Mouse (Mus musculus) hindbrain, postnatal 0 days (tissue): Measurements from ENCODE around the gene Cnp. TPM values are rescaled to one million over a fixed set of nuclear protein-coding genes. Genes with fewer than 3 reads are reported as not detected.
A peak's percentile ranks its signal among the peaks of the same experiment; 100 is the strongest.
"Not testable (repeated sequence)": the region's sequence is repeated elsewhere in the genome, so short reads cannot be mapped to it uniquely, and the experiment has no call there.

Experiments used
- ATAC-seq: fragments of 200-750 bp; cut with Nextera tagmentation; 2 replicates; pipeline ENCODE4 v1.8.0; 2017; ENCODE audit warnings: mild to moderate bottlenecking, moderate TSS enrichment, moderate library complexity
- DNase-seq: peaks from one replicate; pipeline ENCODE4 v3.0.0-alpha.2; 2015; ENCODE audit warnings: low spot score
- H3K27ac ChIP-seq: fragments of 300-500 bp; sonication (generic); 2 replicates; pipeline ENCODE4 v1.5.1; 2014; ENCODE audit warnings: mild to moderate bottlenecking
- H3K27me3 ChIP-seq: fragments of 300-500 bp; sonication (generic); 2 replicates; pipeline ENCODE4 v1.6.1; 2014; ENCODE audit warnings: low read length, mixed read lengths; ENCODE audit not compliant: insufficient read depth
- H3K36me3 ChIP-seq: fragments of 300-500 bp; sonication (generic); 2 replicates; pipeline ENCODE4 v1.6.1; 2014; ENCODE audit warnings: low read length, mixed read lengths; ENCODE audit not compliant: insufficient read depth
- H3K4me1 ChIP-seq: fragments of 300-500 bp; sonication (generic); 2 replicates; pipeline ENCODE4 v1.6.1; 2014; ENCODE audit warnings: antibody characterized with exemption, low read length, mixed read lengths; ENCODE audit not compliant: insufficient read depth
- H3K4me2 ChIP-seq: fragments of 300-500 bp; sonication (generic); 2 replicates; pipeline ENCODE4 v1.6.1; 2014; ENCODE audit warnings: low read depth, mild to moderate bottlenecking, low read length, moderate library complexity, mixed read lengths
- H3K4me3 ChIP-seq: fragments of 300-500 bp; sonication (generic); 2 replicates; pipeline ENCODE4 v1.5.1; 2014; ENCODE audit warnings: low read length
- H3K9ac ChIP-seq: fragments of 300-500 bp; sonication (generic); replicated peaks from 2 replicates; pipeline ENCODE4 v1.6.1; 2014; ENCODE audit warnings: mild to moderate bottlenecking, low read length, moderate library complexity, mixed read lengths
- H3K9me3 ChIP-seq: fragments of 300-500 bp; sonication (generic); 2 replicates; pipeline ENCODE4 v1.6.1; 2016; ENCODE audit warnings: low read length, mixed read lengths
- CTCF ChIP-seq: IDR thresholded peaks from 2 replicates; pipeline ENCODE4 v1.5.1; 2016; ENCODE audit warnings: antibody characterized with exemption, control low read depth, low read depth
- WGBS: fragments of 180-500 bp; shearing (Covaris S2); extraction: QIAGEN DNeasy Blood & Tissue Kit; methylation state at CpG from one replicate; pipeline ENCODE4 v1.1.7; 2014; 5-methylcytosine and 5-hydroxymethylcytosine counted together
- polyA plus RNA-seq: library from polyadenylated mRNA; unstranded; fragments of >200 nt; fragmentation: Nextera tagmentation; extraction: Ambion mirVana; gene quantifications from 2 replicates; pipeline ENCODE4 v1.2.1, GENCODE M21; 2015
- total RNA-seq: library from RNA; depleted of rRNA; stranded (reverse); fragments of >200 nt; gene quantifications from 2 replicates; pipeline ENCODE4 v1.2.3, GENCODE M21; 2014

The Cnp gene
- total and polyA plus RNA-seq, 2 experiments from 2014 or later = 121 to 125 TPM

DNA sequence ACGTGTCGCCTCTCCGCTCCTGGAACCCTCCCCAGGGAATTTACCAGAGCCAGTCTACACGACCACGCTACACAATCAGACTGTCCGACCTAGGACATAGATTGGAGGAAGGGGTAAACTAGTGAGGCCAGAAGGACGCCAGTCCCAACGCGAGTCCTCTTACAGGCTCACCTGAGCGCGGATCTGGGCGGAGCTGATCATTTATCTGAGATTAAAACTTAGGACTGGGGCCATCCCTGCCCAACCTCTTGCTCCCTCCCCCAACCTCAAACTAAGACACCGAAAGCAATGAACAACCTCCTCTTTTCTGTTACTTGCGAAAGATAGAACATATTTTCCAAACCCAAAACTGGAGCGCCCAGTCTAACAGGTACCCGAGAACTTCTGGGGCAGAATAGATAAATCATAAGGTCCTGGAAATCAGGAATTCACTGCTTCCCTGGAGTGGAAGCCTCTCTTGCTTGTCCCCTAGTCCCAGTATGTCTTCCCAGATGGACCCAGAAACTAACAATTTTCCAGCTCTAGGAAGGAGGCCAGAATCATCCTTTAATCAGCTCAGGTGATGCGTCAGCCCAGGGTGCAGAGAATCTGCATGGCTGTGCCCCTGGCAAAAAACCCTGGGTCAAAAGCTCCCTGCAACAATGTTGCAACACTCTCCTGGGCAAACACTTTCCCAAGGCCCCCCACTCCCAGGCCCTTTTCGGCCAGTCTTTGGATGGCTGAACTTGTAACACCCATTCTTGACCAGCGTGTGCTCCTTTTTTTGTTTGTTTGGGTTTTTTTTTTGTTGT is 46.1 kb upstream of the Cnp start:
- Histone ChIP-seq H3K9me3 (no peaks in the 10 kb centered on the region), H3K4me3 (peak overlapping the region; percentile 89), H3K36me3 (peaks cover 5% of the 10 kb centered on the region; the same call in 1 of the 2 replicates), H3K4me1 (peaks cover 28% of the 10 kb centered on the region), H3K27ac (peak overlapping the region; percentile 88), H3K27me3 (no peaks in the 10 kb centered on the region), H3K4me2 (peak overlapping the region; percentile 93), H3K9ac (peak overlapping the region; percentile 79)
- ATAC-seq (no peak), DNase-seq (no peak)
- no peak for TF ChIP-seq CTCF
- WGBS = 24% methylated on average over 19 of the region's 19 CpGs

DNA sequence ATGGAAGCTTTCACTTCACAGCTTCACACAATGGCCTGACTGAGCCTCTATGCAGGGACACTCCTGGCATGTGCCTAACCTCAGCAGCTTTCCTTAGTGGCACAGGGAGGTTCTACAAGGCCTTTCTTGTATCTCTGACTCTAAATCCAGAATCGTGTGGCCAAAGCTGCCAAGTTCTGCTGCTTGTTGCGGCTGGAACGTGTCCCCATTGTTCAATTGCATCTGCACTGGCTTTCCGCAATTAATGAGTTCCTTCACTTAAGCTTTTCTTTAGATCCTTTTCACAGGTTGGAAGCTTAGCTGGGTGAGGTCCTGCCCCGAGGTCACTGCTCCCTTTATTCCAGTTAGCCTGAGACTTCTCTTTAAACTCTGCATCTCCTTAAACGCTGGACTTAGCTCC is 40.8 kb upstream of the Cnp start:
- no peak for ATAC-seq
- WGBS = 50% methylated on average over 6 of the region's 6 CpGs

DNA sequence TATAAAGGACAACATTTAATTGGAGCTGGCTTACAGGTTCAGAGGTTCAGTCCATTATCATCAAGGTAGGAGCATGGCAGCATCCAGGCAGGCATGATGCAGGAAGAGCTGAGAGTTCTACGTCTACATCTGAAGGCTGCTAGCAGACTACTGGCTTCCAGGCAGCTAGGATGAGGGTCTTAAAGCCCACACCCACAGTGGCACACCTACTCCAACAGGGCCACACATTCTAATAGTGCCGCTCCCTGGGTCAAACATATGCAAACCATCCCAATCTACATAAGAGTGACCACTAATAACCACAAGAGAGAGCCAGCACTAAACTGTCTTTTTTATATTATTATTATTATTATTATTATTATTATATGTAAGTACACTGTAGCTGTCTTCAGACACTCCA is 40.3 kb upstream of the Cnp start:
- not testable (repeated sequence) for H3K36me3 ChIP-seq, DNase-seq
- 87% methylated on average over 2 of the region's 2 CpGs for WGBS

More for the DNA sequence above, 40.8 kb upstream of the Cnp start:
- no peaks in the 10 kb centered on the region for H3K27me3 ChIP-seq
- no peak overlapping the region for H3K4me2 ChIP-seq
- no peak for TF ChIP-seq CTCF
- H3K36me3 ChIP-seq = no peaks in the 10 kb centered on the region
- no peak for DNase-seq
- no peaks in the 10 kb centered on the region for H3K9me3 ChIP-seq
- no peak overlapping the region for H3K4me3 ChIP-seq
- H3K9ac ChIP-seq = no peak overlapping the region
- no peak overlapping the region for H3K27ac ChIP-seq
- H3K4me1 ChIP-seq = no peaks in the 10 kb centered on the region

GRCm38 (mm10) chr11:100534821-100535220 is 39.9 kb upstream of the Cnp start:
- not testable (repeated sequence) for H3K4me2 ChIP-seq, H3K9ac ChIP-seq, H3K4me1 ChIP-seq, DNase-seq, ATAC-seq, H3K36me3 ChIP-seq, H3K27ac ChIP-seq, H3K4me3 ChIP-seq, H3K27me3 ChIP-seq, H3K9me3 ChIP-seq
- WGBS = 87% methylated on average over 6 of the region's 6 CpGs

More for the DNA sequence above, 40.3 kb upstream of the Cnp start:
- H3K9me3 ChIP-seq, H3K4me2 ChIP-seq, ATAC-seq, H3K27me3 ChIP-seq, H3K9ac ChIP-seq, H3K4me3 ChIP-seq, H3K27ac ChIP-seq, H3K4me1 ChIP-seq: not testable (repeated sequence)

- 82% methylated on average over 1 of the region's 1 CpGs for WGBS
- Histone ChIP-seq H3K27ac (no peak overlapping the region), H3K27me3 (no peaks in the 10 kb centered on the region)
These were observed 38.7 kb upstream of the Cnp start for GRCm38 (mm10) chr11:100535996-100536395.

GRCm38 (mm10) chr11:100536466-100536865 is 38.2 kb upstream of the Cnp start:
- Histone ChIP-seq H3K27me3 (no peaks in the 10 kb centered on the region), H3K36me3 (no peaks in the 10 kb centered on the region), H3K4me3 (no peak overlapping the region), H3K9ac (no peak overlapping the region), H3K9me3 (no peaks in the 10 kb centered on the region), H3K4me1 (no peaks in the 10 kb centered on the region), H3K4me2 (no peak overlapping the region), H3K27ac (no peak overlapping the region)
- TF ChIP-seq CTCF = no peak
- ATAC-seq (no peak), DNase-seq (no peak)

More at GRCm38 (mm10) chr11:100535996-100536395, 38.7 kb upstream of the Cnp start:
- no peak overlapping the region for H3K4me3 ChIP-seq
- TF ChIP-seq CTCF = no peak
- no peak overlapping the region for H3K4me2 ChIP-seq
- no peak overlapping the region for H3K9ac ChIP-seq
- H3K4me1 ChIP-seq = no peaks in the 10 kb centered on the region
- ATAC-seq (no peak), DNase-seq (no peak)
- H3K9me3 ChIP-seq = no peaks in the 10 kb centered on the region
- no peaks in the 10 kb centered on the region for H3K36me3 ChIP-seq

GRCm38 (mm10) chr11:100540966-100541365 is 33.7 kb upstream of the Cnp start:
- peaks cover 2% of the 10 kb centered on the region; the same call in 1 of the 2 replicates for H3K4me1 ChIP-seq
- no peaks in the 10 kb centered on the region for H3K27me3 ChIP-seq
- DNase-seq (no peak), ATAC-seq (no peak)
- WGBS = 53% methylated on average over 6 of the region's 6 CpGs
- no peak overlapping the region for H3K27ac ChIP-seq
- H3K4me3 ChIP-seq = no peak overlapping the region
- no peaks in the 10 kb centered on the region for H3K36me3 ChIP-seq
- no peak overlapping the region for H3K4me2 ChIP-seq
- H3K9me3 ChIP-seq = no peaks in the 10 kb centered on the region
- H3K9ac ChIP-seq = no peak overlapping the region
- TF ChIP-seq CTCF = no peak
